8 mouse cellular contexts compared by ENCODE assay signal in the genomic region with DNA sequence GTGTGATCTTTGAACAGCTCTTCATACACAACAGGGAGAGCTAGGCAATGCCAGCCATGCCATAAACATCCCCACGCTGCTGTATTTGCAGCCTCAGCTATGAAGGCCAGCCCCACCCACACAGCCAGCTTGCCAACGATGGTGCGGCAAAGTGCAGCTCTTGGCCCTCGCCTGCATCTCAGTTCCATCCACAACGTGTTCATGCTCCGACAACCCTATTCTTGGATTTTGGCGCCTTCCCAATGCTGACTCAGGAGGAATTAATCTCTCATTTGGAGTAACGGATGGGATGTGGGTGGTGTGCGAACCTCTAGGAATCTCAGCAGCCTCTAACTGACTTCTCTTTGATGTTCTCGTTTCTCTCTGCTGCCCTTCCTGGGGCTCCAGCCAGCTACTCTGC. TPM values are rescaled to one million over a fixed set of nuclear protein-coding genes. Genes with fewer than 3 reads are reported as not detected.
DNase-seq lines count a peak whose midpoint lies in the region; ATAC-seq lines count a peak whose summit lies in the region.

No protein-coding gene starts in this region.

- ATAC-seq in megakaryocyte progenitor cell, adult 5-6 weeks (replicated peaks; ENCODE audit: poor library complexity) = no peak

- peak; percentile 50 to 58 for DNase-seq in kidney, postnatal 25 days
- no peak for DNase-seq in kidney, adult 11 months
- DNase-seq in adrenal gland, postnatal 36 days = peak; percentile 87 to 91
- DNase-seq in layer of hippocampus, adult 11-12 months (ENCODE audit: low spot score) = peak; percentile 88
- DNase-seq in lung, postnatal 36 days = peak; percentile 33
- no peak for DNase-seq in embryo, embryonic 10 days (ENCODE audit: low spot score)
- DNase-seq in spleen, postnatal 10 days (ENCODE audit: low spot score in 2 of 2) = no peak

RNA-seq across cellular contexts. Expression of a gene that starts 46.0 kb away (rescaled TPM):
- 1 to 10 TPM in 1 of 2 experiments, under 1 TPM in 1; 0.76 to 1.4 TPM for total RNA-seq in adrenal gland, postnatal 36 days (2021)
- total RNA-seq in megakaryocyte progenitor cell, adult 5-6 weeks (2015) = not detected in 2 replicates
- total RNA-seq in megakaryocyte progenitor cell, adult 5-6 weeks (2017) = not detected in 2 replicates

Comparison
In these comparisons a context has a peak if more than half of its experiments do, and no peak if none do; other contexts are left out.
1. DNase-seq: peak in kidney, postnatal 25 days (2 of 2), adrenal gland, postnatal 36 days (2 of 2), layer of hippocampus, adult 11-12 months (single experiment) and lung, postnatal 36 days (single experiment); none in kidney, adult 11 months (single experiment), embryo, embryonic 10 days (single experiment) and spleen, postnatal 10 days (0 of 2).